Mouse (Mus musculus) lung, embryonic 15.5 days (tissue): ENCODE data around the gene Serinc5. TPM values are rescaled to one million over a fixed set of nuclear protein-coding genes. Genes with fewer than 3 reads are reported as not detected.

Source experiments
- ATAC-seq: fragments of 200-750 bp; cut with Nextera tagmentation; 2 replicates; pipeline ENCODE4 v1.8.0; 2017; ENCODE audit warnings: moderate number of reproducible peaks, borderline replicate concordance; ENCODE audit not compliant: low FRiP score, low TSS enrichment; ENCODE audit errors: extremely low read depth
- H3K27ac ChIP-seq: fragments of 300-500 bp; sonication (generic); 2 replicates; pipeline ENCODE4 v1.5.1; 2015; ENCODE audit warnings: moderate library complexity, mild to moderate bottlenecking, inconsistent platforms
- H3K27me3 ChIP-seq: fragments of 300-500 bp; sonication (generic); 2 replicates; pipeline ENCODE4 v1.6.1; 2015; ENCODE audit warnings: inconsistent platforms
- H3K36me3 ChIP-seq: fragments of 300-500 bp; sonication (generic); 2 replicates; pipeline ENCODE4 v1.6.1; 2015; ENCODE audit warnings: inconsistent platforms
- H3K4me1 ChIP-seq: fragments of 300-500 bp; sonication (generic); 2 replicates; pipeline ENCODE4 v1.6.1; 2015; ENCODE audit warnings: inconsistent platforms
- H3K4me2 ChIP-seq: fragments of 300-500 bp; sonication (generic); 2 replicates; pipeline ENCODE4 v1.6.1; 2015; ENCODE audit warnings: inconsistent platforms, mild to moderate bottlenecking, moderate library complexity
- H3K4me3 ChIP-seq: fragments of 300-500 bp; sonication (generic); 2 replicates; pipeline ENCODE4 v1.5.1; 2015; ENCODE audit warnings: mild to moderate bottlenecking, inconsistent platforms
- H3K9ac ChIP-seq: fragments of 300-500 bp; sonication (generic); 2 replicates; pipeline ENCODE4 v1.6.1; 2015; ENCODE audit warnings: inconsistent platforms
- H3K9me3 ChIP-seq: fragments of 300-500 bp; sonication (generic); 2 replicates; pipeline ENCODE4 v1.6.1; 2016; ENCODE audit warnings: inconsistent platforms
- WGBS: fragments of 180-500 bp; shearing (Covaris S2); methylation state at CpG from one replicate; pipeline ENCODE4 v1.1.7; 2015; 5-methylcytosine and 5-hydroxymethylcytosine counted together
- polyA plus RNA-seq: library from polyadenylated mRNA; unstranded; fragments of >200 nt; fragmentation: Nextera tagmentation; extraction: Ambion mirVana; gene quantifications from 2 replicates; pipeline ENCODE4 v1.2.1, GENCODE M21; 2015

The Serinc5 gene
- polyA plus RNA-seq, 1 experiment from 2014 or later, result 26.0 TPM

DNA sequence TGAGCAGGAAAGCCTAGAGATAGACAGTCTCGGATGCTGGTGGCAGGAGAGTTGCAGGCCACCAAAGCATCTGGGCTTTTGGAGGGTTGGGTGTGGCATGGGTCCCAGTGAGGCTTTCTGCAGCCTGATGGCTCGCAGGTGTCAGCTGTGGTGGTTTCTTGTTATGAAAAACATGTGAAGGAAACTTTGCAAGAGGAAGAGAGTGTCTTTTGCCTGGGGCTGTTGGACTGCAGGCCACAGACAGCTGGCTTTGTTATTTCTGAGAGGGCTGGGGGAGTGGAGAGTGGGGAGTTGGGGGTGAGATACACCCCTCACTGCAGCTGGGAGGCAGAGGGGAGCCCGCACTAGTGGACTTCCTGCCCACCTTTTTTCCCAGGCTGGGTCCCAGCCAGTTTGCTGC is 127.9 kb downstream of the Serinc5 start:
- Histone ChIP-seq H3K4me3 (no peak overlapping the region), H3K9me3 (no peaks in the 10 kb centered on the region), H3K27me3 (no peaks in the 10 kb centered on the region), H3K36me3 (no peaks in the 10 kb centered on the region), H3K27ac (no peak overlapping the region), H3K9ac (no peak overlapping the region), H3K4me2 (no peak overlapping the region), H3K4me1 (0 out of 2 replicates have a peak, but pooled peaks cover 3% of the 10 kb centered on the region)
- no peak for ATAC-seq
- 73% methylated on average over 3 of the region's 3 CpGs for WGBS

DNA sequence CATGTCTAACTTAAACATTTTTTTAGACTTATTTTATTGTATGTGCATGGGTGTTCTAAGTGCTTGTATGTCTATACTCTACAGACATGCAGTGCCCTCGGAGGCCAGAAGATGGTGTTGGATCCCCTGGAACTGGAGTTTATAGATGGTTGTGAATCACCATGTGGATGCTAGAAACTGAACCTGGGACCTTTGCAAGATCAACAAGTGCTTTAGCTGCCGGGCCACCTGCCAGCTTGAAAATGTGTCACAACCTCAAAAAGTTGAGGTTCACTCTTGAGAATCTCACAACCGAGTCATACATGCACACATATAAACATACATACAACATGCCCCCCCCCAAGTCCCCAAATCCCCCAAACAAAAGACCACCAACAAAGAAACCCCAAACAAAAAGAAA is 129.0 kb downstream of the Serinc5 start:
- ATAC-seq, result no peak
- no peak overlapping the region for H3K4me3 ChIP-seq
- H3K36me3 ChIP-seq, result no peaks in the 10 kb centered on the region
- WGBS, result 82% methylated on average over 3 of the region's 3 CpGs
- H3K4me2 ChIP-seq, result no peak overlapping the region
- H3K27ac ChIP-seq, result no peak overlapping the region
- H3K9me3 ChIP-seq, result no peaks in the 10 kb centered on the region
- no peaks in the 10 kb centered on the region for H3K27me3 ChIP-seq
- H3K9ac ChIP-seq, result no peak overlapping the region
- H3K4me1 ChIP-seq, result 0 out of 2 replicates have a peak, but pooled peaks cover 3% of the 10 kb centered on the region

DNA sequence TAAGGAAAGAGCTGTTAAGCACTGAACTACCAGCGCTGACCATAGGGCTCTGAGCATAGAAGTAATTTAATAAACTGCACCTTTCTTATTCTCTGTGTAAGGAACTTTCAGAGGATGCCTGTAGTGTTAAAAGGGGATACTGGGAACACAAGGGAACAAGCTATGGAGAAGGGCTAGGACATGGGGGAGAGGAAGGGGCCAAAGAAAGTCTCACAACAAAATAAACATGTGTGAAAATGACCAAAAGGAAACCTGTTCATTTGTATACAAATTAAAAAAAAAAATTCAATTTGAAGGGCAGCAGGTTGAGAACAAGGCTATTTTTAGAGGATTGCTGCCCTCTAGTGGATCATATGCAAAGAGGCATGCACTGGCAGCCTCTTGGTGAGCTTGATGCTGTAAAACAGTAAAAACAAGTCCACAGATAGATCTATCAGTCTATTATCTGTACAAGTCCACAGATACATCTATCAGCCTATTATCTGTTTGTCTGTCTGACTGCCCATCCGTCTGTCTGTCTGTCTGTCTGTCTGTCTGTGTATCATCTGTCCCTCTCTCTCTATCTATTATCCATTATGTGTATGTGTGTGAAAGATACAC is 129.9 kb downstream of the Serinc5 start:
- Histone ChIP-seq H3K9ac (no peak overlapping the region), H3K9me3 (no peaks in the 10 kb centered on the region), H3K4me1 (0 out of 2 replicates have a peak, but pooled peaks cover 3% of the 10 kb centered on the region), H3K27ac (no peak overlapping the region), H3K27me3 (no peaks in the 10 kb centered on the region), H3K4me2 (no peak overlapping the region), H3K4me3 (no peak overlapping the region), H3K36me3 (no peaks in the 10 kb centered on the region)
- peak; percentile 32; the same call in 1 of the 2 replicates for ATAC-seq
- 12% methylated on average over 2 of the region's 2 CpGs for WGBS

DNA sequence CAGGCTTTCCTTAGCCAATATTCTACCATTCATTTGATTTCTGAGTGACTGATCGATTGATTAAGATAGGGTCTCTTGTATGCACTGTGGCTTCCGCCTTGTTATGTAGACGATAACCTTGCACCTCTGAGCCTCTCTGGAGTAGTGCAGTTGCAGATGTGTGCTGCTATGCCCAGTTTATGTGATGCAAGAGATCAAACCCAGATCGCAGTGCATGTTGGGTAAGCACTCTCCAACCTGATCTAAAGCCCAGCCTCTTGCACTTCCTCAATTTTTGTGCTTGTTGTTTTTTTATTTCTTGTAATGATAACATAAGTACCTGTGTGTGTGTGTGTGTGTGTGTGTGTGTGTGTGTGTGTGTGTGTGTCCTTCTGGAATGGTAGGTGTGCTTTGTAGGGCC is 132.0 kb downstream of the Serinc5 start:
- no peaks in the 10 kb centered on the region for H3K27me3 ChIP-seq
- H3K27ac ChIP-seq, result no peak overlapping the region
- 90% methylated on average over 4 of the region's 4 CpGs for WGBS
- ATAC-seq, result no peak; the same call in 1 of the 2 replicates
- no peak overlapping the region for H3K9ac ChIP-seq
- H3K36me3 ChIP-seq, result no peaks in the 10 kb centered on the region
- no peaks in the 10 kb centered on the region for H3K9me3 ChIP-seq
- no peak overlapping the region for H3K4me3 ChIP-seq
- H3K4me1 ChIP-seq, result no peaks in the 10 kb centered on the region
- H3K4me2 ChIP-seq, result no peak overlapping the region

DNA sequence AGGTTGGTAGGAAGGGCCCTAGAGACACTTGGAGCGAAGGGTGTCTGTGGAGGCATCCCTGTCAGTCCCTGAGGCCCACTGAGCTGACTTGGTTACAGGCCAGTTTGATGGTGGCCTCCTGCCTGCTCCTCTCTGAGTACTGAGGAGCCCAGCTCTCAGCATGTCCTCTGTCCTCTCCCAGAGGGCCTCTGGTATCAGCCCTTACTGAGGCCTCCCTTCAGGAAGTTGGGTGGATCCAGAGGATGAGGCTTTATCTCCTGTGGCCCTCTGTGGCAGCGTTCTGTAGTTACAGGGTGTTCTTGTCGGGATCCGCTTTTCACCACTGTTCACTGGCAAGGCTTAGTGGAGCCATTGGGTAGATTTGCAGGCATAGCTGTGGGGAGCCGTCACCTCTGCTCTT is 132.4 kb downstream of the Serinc5 start:
- no peak overlapping the region for H3K4me2 ChIP-seq
- H3K9me3 ChIP-seq, result no peaks in the 10 kb centered on the region
- H3K27me3 ChIP-seq, result no peaks in the 10 kb centered on the region
- 0 out of 2 replicates have a peak, but pooled peaks have one; percentile 14 for ATAC-seq
- no peak overlapping the region for H3K9ac ChIP-seq
- WGBS, result 72% methylated on average over 5 of the region's 5 CpGs
- no peaks in the 10 kb centered on the region for H3K4me1 ChIP-seq
- H3K4me3 ChIP-seq, result no peak overlapping the region
- H3K36me3 ChIP-seq, result no peaks in the 10 kb centered on the region
- no peak overlapping the region for H3K27ac ChIP-seq

DNA sequence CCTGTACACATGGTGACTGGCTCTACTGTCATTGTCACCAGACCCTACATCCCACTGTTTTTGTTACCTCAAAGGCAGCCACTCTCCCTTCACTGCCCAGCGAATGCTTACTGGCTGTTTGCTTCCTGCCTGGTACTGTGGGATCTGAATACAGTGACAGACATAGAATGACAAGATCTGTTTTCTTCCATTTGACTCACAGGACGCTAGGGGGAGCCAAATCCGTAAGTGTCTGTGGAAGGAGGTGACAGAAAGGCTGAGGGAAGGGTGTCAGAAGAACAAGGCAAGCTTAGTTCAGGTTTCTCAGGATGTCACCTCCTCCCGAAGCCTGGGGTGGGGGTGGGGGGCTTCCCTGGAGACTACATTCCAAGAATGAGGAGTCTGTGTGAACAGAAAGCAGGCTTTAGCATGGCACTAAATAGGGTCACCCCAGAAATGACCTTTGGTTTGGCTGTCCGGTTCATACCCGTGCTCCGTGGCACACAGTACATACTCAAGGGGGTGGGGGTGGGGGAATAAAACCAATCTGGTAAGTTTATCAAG is 140.2 kb downstream of the Serinc5 start:
- H3K4me3 ChIP-seq, result no peak overlapping the region
- H3K9ac ChIP-seq, result no peak overlapping the region
- WGBS, result 11% methylated on average over 7 of the region's 7 CpGs
- no peaks in the 10 kb centered on the region for H3K9me3 ChIP-seq
- H3K4me1 ChIP-seq, result 0 out of 2 replicates have a peak, but pooled peaks cover 5% of the 10 kb centered on the region
- H3K27me3 ChIP-seq, result no peaks in the 10 kb centered on the region
- ATAC-seq, result peak; percentile 49; the same call in 1 of the 2 replicates
- no peak overlapping the region for H3K27ac ChIP-seq
- no peaks in the 10 kb centered on the region for H3K36me3 ChIP-seq
- H3K4me2 ChIP-seq, result peak overlapping the region; percentile 18; the same call in 1 of the 2 replicates

DNA sequence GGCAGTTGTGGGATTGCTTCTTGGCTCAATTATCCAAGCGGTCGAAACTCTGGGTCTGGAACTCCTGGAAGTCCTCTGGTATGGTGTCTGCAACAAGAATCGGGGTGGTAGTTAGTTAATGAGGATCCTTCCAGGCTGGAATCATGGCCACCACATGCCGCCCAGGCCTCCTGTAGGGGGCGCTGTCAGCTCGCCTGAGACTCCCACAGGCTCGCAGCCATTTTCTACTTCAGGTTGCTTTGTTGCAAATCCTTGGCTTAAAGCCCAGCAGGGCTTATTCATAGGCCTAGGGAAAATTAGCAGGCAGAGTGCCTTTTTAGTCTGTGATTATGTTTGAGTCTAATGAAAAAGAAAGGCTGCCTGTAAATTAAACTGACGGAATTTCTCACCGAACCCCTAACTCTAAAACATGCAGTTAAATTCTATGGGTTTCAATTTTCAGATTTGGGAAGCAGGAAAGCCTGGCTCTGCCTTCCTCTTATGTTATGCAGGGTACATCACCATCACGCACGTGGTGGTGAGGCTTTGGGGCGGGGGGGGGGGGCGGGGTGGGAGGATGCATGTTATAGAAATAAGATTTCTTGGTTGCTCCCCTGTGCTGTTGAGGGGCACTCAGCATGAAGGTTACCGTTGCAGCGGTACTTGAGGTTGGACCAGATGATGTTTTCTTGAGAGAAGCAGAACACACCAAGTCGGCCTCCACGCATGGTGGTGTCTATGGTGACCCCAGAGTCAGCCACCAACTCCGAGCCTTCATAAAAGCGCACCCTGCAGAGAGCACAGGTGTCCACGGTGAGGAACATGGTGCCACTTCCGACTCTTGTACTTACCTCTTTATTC is 141.1 kb downstream of the Serinc5 start:
- H3K9ac ChIP-seq, result no peak overlapping the region
- H3K36me3 ChIP-seq, result no peaks in the 10 kb centered on the region
- H3K4me3 ChIP-seq, result no peak overlapping the region
- H3K4me1 ChIP-seq, result 0 out of 2 replicates have a peak, but pooled peaks cover 5% of the 10 kb centered on the region
- WGBS, result 63% methylated on average over 21 of the region's 21 CpGs
- H3K27me3 ChIP-seq, result no peaks in the 10 kb centered on the region
- no peak overlapping the region for H3K4me2 ChIP-seq
- ATAC-seq, result peak; percentile 56; the same call in 1 of the 2 replicates
- H3K9me3 ChIP-seq, result no peaks in the 10 kb centered on the region
- no peak overlapping the region for H3K27ac ChIP-seq

DNA sequence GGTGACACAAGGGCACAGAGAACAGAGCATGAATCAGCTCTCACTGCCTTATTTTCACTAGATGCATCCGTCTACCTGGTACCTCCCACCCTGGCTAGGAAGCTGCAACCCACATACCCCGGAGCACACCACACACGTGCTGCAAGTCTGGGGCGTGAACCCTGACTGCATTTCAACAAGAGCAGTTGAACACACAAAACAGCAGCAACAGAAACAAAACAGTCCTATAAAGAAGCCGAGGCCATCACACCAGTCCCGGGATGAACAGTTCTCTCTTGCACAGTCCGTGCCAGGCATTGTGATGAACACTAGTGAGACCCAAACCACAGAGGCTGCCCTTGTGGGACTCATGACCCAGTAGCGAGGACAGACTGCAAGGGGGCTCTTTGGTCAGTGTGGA is 142.8 kb downstream of the Serinc5 start:
- H3K27me3 ChIP-seq, result no peaks in the 10 kb centered on the region
- no peaks in the 10 kb centered on the region for H3K9me3 ChIP-seq
- 89% methylated on average over 8 of the region's 8 CpGs for WGBS
- 0 out of 2 replicates have a peak, but pooled peaks cover 5% of the 10 kb centered on the region for H3K4me1 ChIP-seq
- H3K4me3 ChIP-seq, result no peak overlapping the region
- no peak overlapping the region for H3K9ac ChIP-seq
- H3K27ac ChIP-seq, result no peak overlapping the region
- no peak overlapping the region for H3K4me2 ChIP-seq
- ATAC-seq, result no peak
- H3K36me3 ChIP-seq, result no peaks in the 10 kb centered on the region

DNA sequence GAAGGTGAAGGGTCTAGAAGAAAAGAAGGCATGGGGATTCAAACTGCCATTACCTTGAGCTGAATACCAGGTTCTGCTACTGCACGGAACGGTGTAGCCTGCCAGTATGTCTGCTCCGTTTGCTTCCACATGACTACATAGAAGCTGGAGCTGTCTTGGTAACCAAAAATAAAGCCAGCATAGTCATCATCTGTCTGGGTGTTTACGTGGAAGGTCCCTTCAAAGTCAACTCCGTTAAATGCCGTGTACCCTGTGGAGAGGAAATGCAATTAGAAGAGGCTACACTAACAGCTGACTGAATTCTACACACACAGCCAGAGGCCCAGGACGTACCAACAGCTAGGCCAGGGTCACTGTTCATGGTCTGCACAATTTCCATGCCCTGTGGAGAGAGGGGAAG is 144.1 kb downstream of the Serinc5 start:
- 80% methylated on average over 7 of the region's 7 CpGs for WGBS

DNA sequence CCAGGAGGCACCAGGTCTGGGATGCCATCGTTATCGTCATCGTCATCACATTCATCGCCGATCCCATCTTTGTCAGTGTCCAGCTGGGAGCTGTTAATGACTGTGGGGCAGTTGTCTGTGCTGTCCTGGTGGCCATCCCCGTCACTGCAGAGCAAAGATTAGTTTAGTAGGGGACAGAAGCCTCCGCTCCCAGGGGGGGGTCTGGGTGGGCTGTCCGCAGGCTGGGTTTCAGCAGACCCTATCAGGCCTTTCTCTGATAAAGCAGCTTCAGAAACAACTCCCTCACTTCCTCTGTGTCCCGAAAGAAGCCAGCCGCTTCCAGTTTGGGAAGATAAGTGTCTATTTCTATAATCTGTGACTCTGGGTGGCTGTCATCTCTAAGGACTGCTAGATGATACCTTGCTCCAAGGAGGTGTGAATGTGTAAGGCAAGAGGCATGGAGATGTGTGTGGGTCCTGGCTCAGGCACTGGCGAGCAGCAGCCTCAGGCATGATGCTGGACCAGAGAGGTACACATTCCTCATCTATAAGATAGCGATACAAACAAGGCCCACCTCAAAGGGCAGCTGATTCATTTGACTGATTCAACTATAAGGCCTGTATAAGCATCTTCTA is 147.2 kb downstream of the Serinc5 start:
- ATAC-seq, result no peak
- 50% methylated on average over 12 of the region's 12 CpGs for WGBS
- H3K4me1 ChIP-seq, result no peaks in the 10 kb centered on the region
- H3K9me3 ChIP-seq, result no peaks in the 10 kb centered on the region
- no peaks in the 10 kb centered on the region for H3K36me3 ChIP-seq
- no peak overlapping the region for H3K9ac ChIP-seq
- H3K4me3 ChIP-seq, result no peak overlapping the region
- H3K27me3 ChIP-seq, result no peaks in the 10 kb centered on the region
- H3K27ac ChIP-seq, result no peak overlapping the region
- no peak overlapping the region for H3K4me2 ChIP-seq

More for the DNA sequence above, 144.1 kb downstream of the Serinc5 start:
- ATAC-seq, result no peak
- Histone ChIP-seq H3K36me3 (no peaks in the 10 kb centered on the region), H3K27me3 (no peaks in the 10 kb centered on the region), H3K9me3 (no peaks in the 10 kb centered on the region), H3K9ac (no peak overlapping the region), H3K4me1 (0 out of 2 replicates have a peak, but pooled peaks cover 5% of the 10 kb centered on the region), H3K4me3 (no peak overlapping the region), H3K27ac (no peak overlapping the region), H3K4me2 (no peak overlapping the region)

DNA sequence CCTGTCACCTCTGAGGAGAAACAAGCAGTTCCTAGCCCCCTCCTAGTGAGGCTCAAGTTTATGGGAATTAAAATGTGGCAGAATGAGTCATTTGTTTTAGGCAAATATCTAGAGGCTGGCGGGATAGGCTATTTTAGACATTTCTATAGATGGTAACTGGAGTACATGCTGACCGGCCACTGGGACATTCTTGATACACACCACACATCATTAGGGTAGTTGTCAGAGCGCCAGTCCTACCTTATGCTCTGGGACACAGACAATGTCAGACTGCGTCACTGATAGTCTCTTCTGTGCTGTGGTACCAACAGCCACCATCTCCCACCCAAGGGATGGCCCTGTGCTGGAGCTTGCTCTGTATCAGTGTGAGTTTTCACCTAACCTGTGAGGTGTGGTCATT is 148.2 kb downstream of the Serinc5 start:
- H3K27ac ChIP-seq, result no peak overlapping the region

More for the DNA sequence above, 148.2 kb downstream of the Serinc5 start:
- no peak for ATAC-seq
- Histone ChIP-seq H3K9me3 (no peaks in the 10 kb centered on the region), H3K36me3 (no peaks in the 10 kb centered on the region), H3K27me3 (no peaks in the 10 kb centered on the region), H3K4me3 (no peak overlapping the region), H3K9ac (no peak overlapping the region), H3K4me1 (no peaks in the 10 kb centered on the region), H3K4me2 (no peak overlapping the region)
- WGBS, result 76% methylated on average over 4 of the region's 4 CpGs
